Mouse (Mus musculus) spleen, adult 2 months (tissue): ENCODE measurements around the gene Cep250. TPM values are rescaled to one million over a fixed set of nuclear protein-coding genes. Genes with fewer than 3 reads are reported as not detected.

Experiments
- DNase-seq, 2 experiments: peaks; one replicate each; pipeline versions ENCODE4 v3.0.0 to v3.0.0-alpha.2; 2012 to 2021; ENCODE audit warnings: low spot score in 2 of 2, low read depth in 1 of 2
- H3K27ac ChIP-seq: fragments of 200-500 bp; 2 replicates; pipeline ENCODE4 v1.5.1; 2012; ENCODE audit warnings: low read length, inconsistent platforms; ENCODE audit not compliant: insufficient read depth
- H3K27me3 ChIP-seq: fragments of 200-500 bp; 2 replicates; pipeline ENCODE4 v1.6.1; 2012; ENCODE audit warnings: mild to moderate bottlenecking, moderate library complexity, low read length, inconsistent platforms; ENCODE audit not compliant: control insufficient read depth, insufficient read depth
- H3K36me3 ChIP-seq: fragments of 200-500 bp; 2 replicates; pipeline ENCODE4 v1.6.1; 2012; ENCODE audit warnings: mild to moderate bottlenecking, low read length, inconsistent platforms; ENCODE audit not compliant: control insufficient read depth, insufficient read depth
- H3K4me1 ChIP-seq: fragments of 200-500 bp; 2 replicates; pipeline ENCODE4 v1.6.1; 2011; ENCODE audit warnings: inconsistent platforms; ENCODE audit not compliant: control insufficient read depth, insufficient read depth, insufficient read length
- H3K4me3 ChIP-seq: fragments of 200-500 bp; 2 replicates; pipeline ENCODE4 v1.5.1; 2011; ENCODE audit warnings: mild to moderate bottlenecking, inconsistent platforms; ENCODE audit not compliant: insufficient read depth, insufficient read length; ENCODE audit errors: extremely low read depth
- CTCF ChIP-seq: fragments of 200-500 bp; IDR thresholded peaks from 2 replicates; pipeline ENCODE4 v1.5.1; 2011; ENCODE audit warnings: mild to moderate bottlenecking, inconsistent platforms; ENCODE audit not compliant: insufficient read depth, insufficient read length, insufficient replicate concordance; ENCODE audit errors: extremely low read depth
- POLR2A ChIP-seq: fragments of 200-500 bp; IDR thresholded peaks from 2 replicates; pipeline ENCODE4 v1.6.1; 2011; ENCODE audit warnings: low read depth, low read length, inconsistent platforms
- WGBS: fragments of 180-500 bp; shearing (Covaris S2); methylation state at CpG from one replicate; pipeline ENCODE4 v1.1.7; 2018; 5-methylcytosine and 5-hydroxymethylcytosine counted together
- polyA plus RNA-seq: library from polyadenylated mRNA; depleted of rRNA; stranded (reverse); fragments of >200 nt; gene quantifications from 2 replicates; pipeline ENCODE4 v1.2.3, GENCODE M21; 2012; rRNA removed

Cep250 gene
- polyA plus RNA-seq, 1 experiment: 16.7 TPM

- TF ChIP-seq POLR2A (no peak), CTCF (no peak)
Observed at GRCm38 (mm10) chr2:156025482-156025881, 69.2 kb downstream of the Cep250 start.

DNA sequence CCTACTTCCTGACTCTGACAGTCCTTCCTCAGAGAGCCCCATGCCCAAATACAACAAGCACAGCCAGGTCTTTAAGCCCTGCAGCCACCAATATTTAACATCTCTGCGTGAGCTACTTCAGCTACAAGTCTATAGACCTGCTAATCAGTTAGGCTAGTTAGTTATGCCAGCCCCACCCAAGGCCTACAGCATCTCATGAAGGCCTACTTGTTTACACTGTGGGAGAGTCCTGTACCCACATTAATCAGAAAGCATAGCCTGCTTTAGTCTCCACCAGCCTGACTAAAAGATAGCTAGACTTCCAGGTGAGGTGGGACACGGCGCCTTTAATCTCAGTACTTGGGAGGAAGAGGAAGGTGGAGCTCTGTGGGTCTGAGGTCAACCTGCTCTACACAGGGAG is 83.1 kb downstream of the Cep250 start:
- WGBS: 82% methylated on average over 3 of the region's 3 CpGs
- no peak overlapping the region for H3K4me3 ChIP-seq
- DNase-seq: no peak

More at GRCm38 (mm10) chr2:156025482-156025881, 69.2 kb downstream of the Cep250 start:
- no peaks in the 10 kb centered on the region for H3K27me3 ChIP-seq
- H3K36me3 ChIP-seq: no peaks in the 10 kb centered on the region
- DNase-seq: no peak
- no peak overlapping the region for H3K4me3 ChIP-seq
- H3K27ac ChIP-seq: no peak overlapping the region
- no peaks in the 10 kb centered on the region for H3K4me1 ChIP-seq

DNA sequence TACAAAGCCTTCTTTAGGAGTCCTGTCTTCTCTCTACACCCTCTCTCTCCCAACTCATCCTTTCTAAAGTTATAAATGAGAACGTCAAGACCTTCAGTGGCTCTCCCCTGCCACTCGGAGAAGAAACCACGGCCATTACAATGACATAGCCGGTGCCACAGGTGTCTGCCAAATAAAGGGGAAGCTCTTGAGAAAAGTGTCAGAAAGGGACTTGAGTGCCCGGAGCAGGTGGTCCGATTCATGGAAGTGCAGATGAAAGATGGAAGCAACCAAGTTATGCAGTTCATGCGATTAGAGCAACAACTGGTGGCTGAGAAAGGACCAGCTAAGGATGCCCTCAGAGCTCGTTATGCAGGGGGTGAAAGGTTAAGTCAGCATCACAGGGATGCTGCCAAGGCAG is 86.6 kb downstream of the Cep250 start:
- Histone ChIP-seq H3K36me3 (no peaks in the 10 kb centered on the region), H3K27me3 (0 out of 2 replicates have a peak, but pooled peaks cover 1% of the 10 kb centered on the region), H3K4me3 (no peak overlapping the region), H3K27ac (no peak overlapping the region), H3K4me1 (peaks cover 4% of the 10 kb centered on the region; the same call in 1 of the 2 replicates)
- WGBS: 47% methylated on average over 8 of the region's 8 CpGs
- no peak for TF ChIP-seq POLR2A
- DNase-seq: no peak

More for the DNA sequence above, 83.1 kb downstream of the Cep250 start:
- no peak overlapping the region for H3K27ac ChIP-seq
- no peaks in the 10 kb centered on the region for H3K4me1 ChIP-seq
- TF ChIP-seq POLR2A: no peak
- no peak for TF ChIP-seq CTCF
- no peaks in the 10 kb centered on the region for H3K27me3 ChIP-seq
- no peaks in the 10 kb centered on the region for H3K36me3 ChIP-seq

GRCm38 (mm10) chr2:156047929-156048328 is 91.7 kb downstream of the Cep250 start:
- Histone ChIP-seq H3K36me3 (no peaks in the 10 kb centered on the region), H3K27me3 (peaks cover 4% of the 10 kb centered on the region; the same call in 1 of the 2 replicates), H3K4me1 (peaks cover 6% of the 10 kb centered on the region; the same call in 1 of the 2 replicates), H3K27ac (no peak overlapping the region), H3K4me3 (no peak overlapping the region)
- no peak for DNase-seq
- WGBS: 20% methylated on average over 19 of the region's 19 CpGs
- TF ChIP-seq CTCF: no peak
- no peak for TF ChIP-seq POLR2A

Other genes with a start within 250 kb of the Cep250 start
- 65.0 and 70.8 TPM in 2 replicates for gene Edem2, start 227.0 kb upstream of the Cep250 start, polyA plus RNA-seq
- not detected in 2 replicates for gene Gm17581, start 220.6 kb upstream of the Cep250 start, polyA plus RNA-seq
- 9.0 and 10.5 TPM in 2 replicates for gene Procr, start 205.3 kb upstream of the Cep250 start, polyA plus RNA-seq
- 0.01 TPM in 1 of 2 replicates, not detected in the other for gene Mmp24, start 181.1 kb upstream of the Cep250 start, polyA plus RNA-seq
- 31.9 and 43.7 TPM in 2 replicates for gene BC029722, start 137.0 kb upstream of the Cep250 start, polyA plus RNA-seq
- gene Eif6, start 129.5 kb upstream of the Cep250 start, polyA plus RNA-seq: 77.0 and 90.7 TPM in 2 replicates
- not detected in 2 replicates for gene Fam83c, start 121.6 kb upstream of the Cep250 start, polyA plus RNA-seq
- 8.7 and 12.1 TPM in 2 replicates for gene Uqcc1, start 26.1 kb upstream of the Cep250 start, polyA plus RNA-seq
- gene Gm15557, start 15.7 kb upstream of the Cep250 start, polyA plus RNA-seq: not detected in 2 replicates
- gene Gdf5, start 11.1 kb upstream of the Cep250 start, polyA plus RNA-seq: not detected in 2 replicates
- gene 6430550D23Rik, start 51.5 kb downstream of the Cep250 start, polyA plus RNA-seq: 0.84 and 0.93 TPM in 2 replicates
- gene Ergic3, start 51.6 kb downstream of the Cep250 start, polyA plus RNA-seq: 119 and 144 TPM in 2 replicates
- not detected in 2 replicates for gene Fer1l4, start 96.5 kb downstream of the Cep250 start, polyA plus RNA-seq
- gene Spag4, start 108.7 kb downstream of the Cep250 start, polyA plus RNA-seq: 0.74 and 0.90 TPM in 2 replicates
- gene Cpne1, start 155.5 kb downstream of the Cep250 start, polyA plus RNA-seq: 92.0 and 124 TPM in 2 replicates
- gene Rbm12, start 155.5 kb downstream of the Cep250 start, polyA plus RNA-seq: 22.6 and 25.3 TPM in 2 replicates
- gene Gm28036, start 170.6 kb downstream of the Cep250 start, polyA plus RNA-seq: 1.1 and 1.7 TPM in 2 replicates
- 129 and 151 TPM in 2 replicates for gene Romo1, start 187.6 kb downstream of the Cep250 start, polyA plus RNA-seq
- 27.1 and 48.7 TPM in 2 replicates for gene Nfs1, start 187.7 kb downstream of the Cep250 start, polyA plus RNA-seq
- gene Rbm39, start 223.8 kb downstream of the Cep250 start, polyA plus RNA-seq: 57.7 and 71.7 TPM in 2 replicates
- gene Phf20, start 240.0 kb downstream of the Cep250 start, polyA plus RNA-seq: 10.9 and 17.7 TPM in 2 replicates